Comparison of ENCODE assay signal across 8 mouse cellular contexts in genomic region chr1:180196508-180196907, GRCm38 (mm10). TPM values are rescaled to one million over a fixed set of nuclear protein-coding genes. Genes with fewer than 3 reads are reported as not detected.
DNase-seq lines count a peak whose midpoint lies in the region; ATAC-seq and TF ChIP-seq lines count a peak whose summit lies in the region.

No protein-coding gene starts in this region.

- TF ChIP-seq CTCF in stomach, postnatal 0 days (IDR thresholded peaks at IDR 0.05; ENCODE audit: low read depth), result no peak

- H3K36me3 ChIP-seq in neural tube, embryonic 11.5 days (ENCODE audit: control insufficient read depth, insufficient read depth, low read length), result no peaks in the 10 kb centered on the region
- H3K36me3 ChIP-seq in limb, embryonic 13.5 days, result no peaks in the 10 kb centered on the region
- H3K36me3 ChIP-seq in stomach, postnatal 0 days (ENCODE audit: control insufficient read depth, insufficient read depth, low read length), result no peaks in the 10 kb centered on the region

- 90% methylated on average over 9 of the region's 9 CpGs for WGBS in neural tube, embryonic 11.5 days
- 92% methylated on average over 9 of the region's 9 CpGs for WGBS in limb, embryonic 13.5 days
- 90% methylated on average over 9 of the region's 9 CpGs for WGBS in stomach, postnatal 0 days

- peak overlapping the region; percentile 17; the same call in 1 of the 2 replicates for H3K4me3 ChIP-seq in neural tube, embryonic 11.5 days (ENCODE audit: low read depth, low read length)
- H3K4me3 ChIP-seq in limb, embryonic 13.5 days, result peak overlapping the region; percentile 72
- peak overlapping the region; percentile 66; the same call in 1 of the 2 replicates for H3K4me3 ChIP-seq in stomach, postnatal 0 days (ENCODE audit: low read depth, low read length)

- peaks cover 5% of the 10 kb centered on the region for H3K4me1 ChIP-seq in neural tube, embryonic 11.5 days (ENCODE audit: control insufficient read depth, insufficient read depth, low read length)
- peaks cover 13% of the 10 kb centered on the region for H3K4me1 ChIP-seq in limb, embryonic 13.5 days
- peaks cover 5% of the 10 kb centered on the region; the same call in 1 of the 2 replicates for H3K4me1 ChIP-seq in stomach, postnatal 0 days (replicated peaks; ENCODE audit: control insufficient read depth, insufficient read depth)

- no peak overlapping the region for H3K27ac ChIP-seq in neural tube, embryonic 11.5 days (ENCODE audit: low read depth, low read length)
- H3K27ac ChIP-seq in limb, embryonic 13.5 days, result no peak overlapping the region; the same call in 1 of the 2 replicates
- 0 out of 2 replicates have a peak overlapping the region, but pooled peaks have one; percentile 19 for H3K27ac ChIP-seq in stomach, postnatal 0 days (replicated peaks)

- peak overlapping the region; percentile 49 for H3K4me2 ChIP-seq in neural tube, embryonic 11.5 days (ENCODE audit: low read depth)
- H3K4me2 ChIP-seq in limb, embryonic 13.5 days (replicated peaks), result peak overlapping the region; percentile 96
- peak overlapping the region; percentile 63 for H3K4me2 ChIP-seq in stomach, postnatal 0 days (replicated peaks; ENCODE audit: low read depth)

- H3K9me3 ChIP-seq in neural tube, embryonic 11.5 days (ENCODE audit: control insufficient read depth, low read length), result no peaks in the 10 kb centered on the region
- no peaks in the 10 kb centered on the region for H3K9me3 ChIP-seq in limb, embryonic 13.5 days
- H3K9me3 ChIP-seq in stomach, postnatal 0 days (ENCODE audit: control insufficient read depth, low read length), result no peaks in the 10 kb centered on the region

- peak; percentile 78 for DNase-seq in adrenal gland, postnatal 10 days
- no peak for DNase-seq in adrenal gland, postnatal 25 days
- no peak for DNase-seq in neural tube, embryonic 11.5 days (ENCODE audit: low spot score)
- no peak for DNase-seq in neural tube, embryonic 10.5 days (ENCODE audit: extremely low spot score, low spot score)
- DNase-seq in stomach, postnatal 0 days (ENCODE audit: low spot score), result no peak
- DNase-seq in spleen, adult 12 weeks (ENCODE audit: low spot score), result no peak
- DNase-seq in ovary, postnatal 36 days (ENCODE audit: low spot score), result no peak

- ATAC-seq in neural tube, embryonic 11.5 days (ENCODE audit: insufficient read depth, low FRiP score, low TSS enrichment), result no peak
- ATAC-seq in limb, embryonic 13.5 days (ENCODE audit: low FRiP score, low read depth), result no peak
- ATAC-seq in stomach, postnatal 0 days (ENCODE audit: low FRiP score, low TSS enrichment), result no peak

- TF ChIP-seq EP300 in stomach, postnatal 0 days (optimal IDR thresholded peaks at IDR 0.05), result no peak

- H3K27me3 ChIP-seq in neural tube, embryonic 11.5 days (ENCODE audit: control insufficient read depth, insufficient read depth, low read length), result no peaks in the 10 kb centered on the region
- peaks cover 14% of the 10 kb centered on the region; the same call in 1 of the 2 replicates for H3K27me3 ChIP-seq in limb, embryonic 13.5 days
- no peaks in the 10 kb centered on the region for H3K27me3 ChIP-seq in stomach, postnatal 0 days (ENCODE audit: control insufficient read depth, insufficient read depth, low read length)

- no peak overlapping the region for H3K9ac ChIP-seq in neural tube, embryonic 11.5 days (ENCODE audit: low read length)
- H3K9ac ChIP-seq in limb, embryonic 13.5 days, result peak overlapping the region; percentile 45; the same call in 1 of the 2 replicates
- H3K9ac ChIP-seq in stomach, postnatal 0 days (ENCODE audit: low read length), result no peak overlapping the region

RNA-seq across cellular contexts. Expression of gene Coq8a, which starts 2.9 kb away (rescaled TPM):
- total RNA-seq in adrenal gland, postnatal 10 days (2021), result 1,000 to 10,000 TPM; 1,138 to 1,532 TPM
- 196 and 358 TPM in 2 replicates for total RNA-seq in adrenal gland, postnatal 25 days (2021)
- polyA plus RNA-seq in neural tube, embryonic 11.5 days (2014; fragmentation: Nextera tagmentation; extraction: Ambion mirVana), result 1.4 and 1.8 TPM in 2 replicates
- 5.7 and 7.8 TPM in 2 replicates for polyA plus RNA-seq in limb, embryonic 13.5 days (2015; fragmentation: Nextera tagmentation; extraction: Ambion mirVana)
- 25.6 and 29.8 TPM in 2 replicates for polyA plus RNA-seq in stomach, postnatal 0 days (2015; fragmentation: Nextera tagmentation; extraction: Ambion mirVana)

Comparison
In these comparisons a context has a peak if more than half of its experiments do, and no peak if none do; other contexts are left out.
1. H3K4me3 ChIP-seq: peak in every context shown above with its lines; median percentile 72 in limb, embryonic 13.5 days; 66 in stomach, postnatal 0 days; 17 in neural tube, embryonic 11.5 days.